Mouse (Mus musculus) macrophage (primary cell): ENCODE data around the gene Lrrc28. TPM values are rescaled to one million over a fixed set of nuclear protein-coding genes. Genes with fewer than 3 reads are reported as not detected.

Source experiments
- H3K27ac ChIP-seq: fragments of 350-480 bp; formaldehyde crosslinking; 2 replicates; pipeline ENCODE4 v1.9.0; 2021
- H3K36me3 ChIP-seq: fragments of 350-480 bp; formaldehyde crosslinking; 2 replicates; pipeline ENCODE4 v1.9.0; 2021; ENCODE audit errors: inconsistent target
- H3K4me3 ChIP-seq: fragments of 350-480 bp; formaldehyde crosslinking; 2 replicates; pipeline ENCODE4 v1.9.0; 2021; ENCODE audit errors: inconsistent target
- H3K79me2 ChIP-seq: fragments of 350-480 bp; formaldehyde crosslinking; 2 replicates; pipeline ENCODE4 v1.9.0; 2021; ENCODE audit errors: inconsistent target
- WGBS: methylation state at CpG from one replicate; pipeline ENCODE4 v1.1.7; 2026; ENCODE audit warnings: inconsistent platforms; ENCODE audit not compliant: missing documents; 5-methylcytosine and 5-hydroxymethylcytosine counted together
- polyA plus RNA-seq: library from polyadenylated mRNA; stranded (reverse); fragments of 250-400 nt; gene quantifications from 3 replicates; pipeline ENCODE4 v1.2.4, GENCODE M21; 2018; ENCODE audit warnings: inconsistent platforms

Gene Lrrc28
- polyA plus RNA-seq, 1 experiment from 2014 or later = 5.5 TPM

GRCm38 (mm10) chr7:67629681-67630080 lies 15.4 kb downstream of the Lrrc28 start:
- Histone ChIP-seq H3K36me3 (no peaks in the 10 kb centered on the region), H3K4me3 (no peak overlapping the region), H3K79me2 (no peaks in the 10 kb centered on the region), H3K27ac (no peak overlapping the region)
- 86% methylated on average over 5 of the region's 5 CpGs for WGBS

- Histone ChIP-seq H3K4me3 (no peak overlapping the region), H3K36me3 (no peaks in the 10 kb centered on the region), H3K79me2 (no peaks in the 10 kb centered on the region), H3K27ac (no peak overlapping the region)
- WGBS = 91% methylated on average over 5 of the region's 5 CpGs
These were observed 18.4 kb downstream of the Lrrc28 start for GRCm38 (mm10) chr7:67626671-67627070.

GRCm38 (mm10) chr7:67622151-67622550 lies 22.9 kb downstream of the Lrrc28 start:
- Histone ChIP-seq H3K79me2 (no peaks in the 10 kb centered on the region), H3K36me3 (no peaks in the 10 kb centered on the region), H3K4me3 (no peak overlapping the region), H3K27ac (no peak overlapping the region)
- WGBS = 89% methylated on average over 3 of the region's 3 CpGs

- Histone ChIP-seq H3K4me3 (no peak overlapping the region), H3K36me3 (no peaks in the 10 kb centered on the region), H3K27ac (no peak overlapping the region), H3K79me2 (no peaks in the 10 kb centered on the region)
- WGBS = 94% methylated on average over 4 of the region's 4 CpGs
These were observed 25.2 kb downstream of the Lrrc28 start for GRCm38 (mm10) chr7:67619836-67620235.

- H3K79me2 ChIP-seq = no peaks in the 10 kb centered on the region
- H3K27ac ChIP-seq = no peak overlapping the region
- H3K4me3 ChIP-seq = no peak overlapping the region
- 95% methylated on average over 3 of the region's 3 CpGs for WGBS
- no peaks in the 10 kb centered on the region for H3K36me3 ChIP-seq
These were observed 26.8 kb downstream of the Lrrc28 start for GRCm38 (mm10) chr7:67618316-67618715.

- Histone ChIP-seq H3K79me2 (no peaks in the 10 kb centered on the region), H3K4me3 (no peak overlapping the region), H3K36me3 (no peaks in the 10 kb centered on the region), H3K27ac (no peak overlapping the region)
- 87% methylated on average over 10 of the region's 10 CpGs for WGBS
These were observed 27.4 kb downstream of the Lrrc28 start for GRCm38 (mm10) chr7:67617646-67618045.

- 87% methylated on average over 4 of the region's 4 CpGs for WGBS
- Histone ChIP-seq H3K4me3 (no peak overlapping the region), H3K36me3 (no peaks in the 10 kb centered on the region), H3K79me2 (no peaks in the 10 kb centered on the region), H3K27ac (no peak overlapping the region)
These were observed 28.2 kb downstream of the Lrrc28 start for GRCm38 (mm10) chr7:67616890-67617289.

- H3K36me3 ChIP-seq = no peaks in the 10 kb centered on the region
- H3K27ac ChIP-seq = no peak overlapping the region
- WGBS = 61% methylated on average over 7 of the region's 7 CpGs
- H3K79me2 ChIP-seq = no peaks in the 10 kb centered on the region
- H3K4me3 ChIP-seq = no peak overlapping the region
These were observed 30.6 kb downstream of the Lrrc28 start for GRCm38 (mm10) chr7:67614464-67614861.

- 69% methylated on average over 6 of the region's 10 CpGs for WGBS
- H3K27ac ChIP-seq = no peak overlapping the region
- no peak overlapping the region for H3K4me3 ChIP-seq
- no peaks in the 10 kb centered on the region for H3K36me3 ChIP-seq
- no peaks in the 10 kb centered on the region for H3K79me2 ChIP-seq
These were observed 31.1 kb downstream of the Lrrc28 start for GRCm38 (mm10) chr7:67613795-67614463.

- Histone ChIP-seq H3K36me3 (no peaks in the 10 kb centered on the region), H3K27ac (no peak overlapping the region), H3K4me3 (no peak overlapping the region), H3K79me2 (no peaks in the 10 kb centered on the region)
- 92% methylated on average over 4 of the region's 4 CpGs for WGBS
These were observed 36.6 kb downstream of the Lrrc28 start for GRCm38 (mm10) chr7:67608348-67609024.

- H3K4me3 ChIP-seq = no peak overlapping the region
- 98% methylated on average over 5 of the region's 5 CpGs for WGBS
These were observed 37.3 kb downstream of the Lrrc28 start for GRCm38 (mm10) chr7:67607669-67608347.

GRCm38 (mm10) chr7:67606250-67606649 lies 38.8 kb downstream of the Lrrc28 start:
- no peak overlapping the region for H3K4me3 ChIP-seq
- 100% methylated on average over 1 of the region's 1 CpGs for WGBS
- no peaks in the 10 kb centered on the region for H3K36me3 ChIP-seq

More at GRCm38 (mm10) chr7:67607669-67608347, 37.3 kb downstream of the Lrrc28 start:
- H3K36me3 ChIP-seq = no peaks in the 10 kb centered on the region
- H3K27ac ChIP-seq = no peak overlapping the region
- H3K79me2 ChIP-seq = no peaks in the 10 kb centered on the region

GRCm38 (mm10) chr7:67605114-67605513 lies 40.0 kb downstream of the Lrrc28 start:
- H3K4me3 ChIP-seq = no peak overlapping the region
- H3K27ac ChIP-seq = no peak overlapping the region
- no peaks in the 10 kb centered on the region for H3K36me3 ChIP-seq
- H3K79me2 ChIP-seq = no peaks in the 10 kb centered on the region
- 91% methylated on average over 6 of the region's 6 CpGs for WGBS

More at GRCm38 (mm10) chr7:67606250-67606649, 38.8 kb downstream of the Lrrc28 start:
- no peaks in the 10 kb centered on the region for H3K79me2 ChIP-seq
- H3K27ac ChIP-seq = no peak overlapping the region

- Histone ChIP-seq H3K79me2 (no peaks in the 10 kb centered on the region), H3K27ac (no peak overlapping the region), H3K4me3 (no peak overlapping the region), H3K36me3 (no peaks in the 10 kb centered on the region)
- 93% methylated on average over 3 of the region's 3 CpGs for WGBS
These were observed 47.0 kb downstream of the Lrrc28 start for GRCm38 (mm10) chr7:67598050-67598449.

GRCm38 (mm10) chr7:67596961-67597360 lies 48.1 kb downstream of the Lrrc28 start:
- 86% methylated on average over 1 of the region's 1 CpGs for WGBS
- no peaks in the 10 kb centered on the region for H3K36me3 ChIP-seq
- no peaks in the 10 kb centered on the region for H3K79me2 ChIP-seq
- no peak overlapping the region for H3K27ac ChIP-seq
- no peak overlapping the region for H3K4me3 ChIP-seq
